In genomic region chr2:48317821-48318220, GRCm38 (mm10) we compare ENCODE assay signal across 9 mouse cellular contexts.
DNase-seq lines count a peak whose midpoint lies in the region; ATAC-seq and TF ChIP-seq lines count a peak whose summit lies in the region.
"Had no signal": no experiment of that assay in that cellular context is flagged by ENCODE, and none has a peak within 500 bp of the region (broad histone marks: within the 10 kb centered on the region; RNA-seq: fewer than 3 reads in every experiment).

No protein-coding gene starts in this region.

- no peak overlapping the region for H3K9ac ChIP-seq in forebrain, postnatal 0 days
- no peak overlapping the region for H3K9ac ChIP-seq in limb, embryonic 13.5 days
- no peak overlapping the region for H3K9ac ChIP-seq in lung, postnatal 0 days (replicated peaks; ENCODE audit: low read depth)

- H3K4me2 ChIP-seq in forebrain, postnatal 0 days (ENCODE audit: low read depth), result no peak overlapping the region
- peak overlapping the region; percentile 21 for H3K4me2 ChIP-seq in limb, embryonic 13.5 days (replicated peaks)
- H3K4me2 ChIP-seq in lung, postnatal 0 days (replicated peaks; ENCODE audit: low read depth, low read length), result no peak overlapping the region

- no peak overlapping the region for H3K4me3 ChIP-seq in forebrain, postnatal 0 days (ENCODE audit: low read depth, low read length)
- H3K4me3 ChIP-seq in limb, embryonic 13.5 days, result no peak overlapping the region
- H3K4me3 ChIP-seq in lung, postnatal 0 days (ENCODE audit: low read depth, low read length), result no peak overlapping the region

- DNase-seq in retina, embryonic 14.5 days (ENCODE audit: low spot score), result peak; percentile 11
- DNase-seq in retina, postnatal 1 day, result no peak
- peak; percentile 9 for DNase-seq in forebrain, postnatal 0 days
- no peak for DNase-seq in lung, adult 18-20 months
- DNase-seq in spleen, postnatal 4 days (ENCODE audit: low spot score in 2 of 2), result no peak
- no peak for DNase-seq in ovary, postnatal 36 days (ENCODE audit: low spot score)
- DNase-seq in lung, postnatal 0 days (ENCODE audit: low spot score), result no peak
- DNase-seq: heart, postnatal 4 days had no signal

- 0 out of 2 replicates have a peak, but pooled peaks cover 3% of the 10 kb centered on the region for H3K4me1 ChIP-seq in forebrain, postnatal 0 days (ENCODE audit: insufficient read depth)
- peaks cover 21% of the 10 kb centered on the region for H3K4me1 ChIP-seq in limb, embryonic 13.5 days
- no peaks in the 10 kb centered on the region for H3K4me1 ChIP-seq in lung, postnatal 0 days (ENCODE audit: insufficient read depth, low read depth, low read length)

- no peaks in the 10 kb centered on the region for H3K27me3 ChIP-seq in forebrain, postnatal 0 days (ENCODE audit: insufficient read depth, low read length)
- H3K27me3 ChIP-seq in limb, embryonic 13.5 days, result no peaks in the 10 kb centered on the region
- H3K27me3 ChIP-seq in lung, postnatal 0 days (replicated peaks; ENCODE audit: insufficient read depth, low read length), result no peaks in the 10 kb centered on the region

- TF ChIP-seq CTCF in forebrain, postnatal 0 days (IDR thresholded peaks at IDR 0.05; ENCODE audit: low read depth), result no peak
- no peak for TF ChIP-seq CTCF in lung, postnatal 0 days (IDR thresholded peaks at IDR 0.05)

- H3K27ac ChIP-seq in forebrain, postnatal 0 days (ENCODE audit: low read depth, low read length), result no peak overlapping the region
- peak overlapping the region; percentile 53; the same call in 1 of the 2 replicates for H3K27ac ChIP-seq in limb, embryonic 13.5 days
- H3K27ac ChIP-seq in lung, postnatal 0 days (ENCODE audit: low read length), result no peak overlapping the region

- H3K36me3 ChIP-seq in forebrain, postnatal 0 days (ENCODE audit: insufficient read depth), result no peaks in the 10 kb centered on the region
- no peaks in the 10 kb centered on the region for H3K36me3 ChIP-seq in limb, embryonic 13.5 days
- H3K36me3 ChIP-seq in lung, postnatal 0 days (ENCODE audit: insufficient read depth, low read length), result no peaks in the 10 kb centered on the region

- TF ChIP-seq EP300 in lung, postnatal 0 days (IDR thresholded peaks at IDR 0.05), result no peak

- ATAC-seq in forebrain, postnatal 0 days, result no peak
- no peak for ATAC-seq in limb, embryonic 13.5 days (ENCODE audit: low FRiP score, low read depth)
- no peak for ATAC-seq in lung, postnatal 0 days

- WGBS in forebrain, postnatal 0 days, result 22% methylated on average over 7 of the region's 7 CpGs
- 43% methylated on average over 7 of the region's 7 CpGs for WGBS in limb, embryonic 13.5 days
- WGBS in lung, postnatal 0 days, result 37% methylated on average over 7 of the region's 7 CpGs

- H3K9me3 ChIP-seq in forebrain, postnatal 0 days (ENCODE audit: low read length), result no peaks in the 10 kb centered on the region
- H3K9me3 ChIP-seq in limb, embryonic 13.5 days, result no peaks in the 10 kb centered on the region
- H3K9me3 ChIP-seq in lung, postnatal 0 days (ENCODE audit: low read length), result no peaks in the 10 kb centered on the region

Comparison
In these comparisons a context has a peak if more than half of its experiments do, and no peak if none do; other contexts are left out.
1. DNase-seq: peak in retina, embryonic 14.5 days (single experiment) and forebrain, postnatal 0 days (single experiment); none in retina, postnatal 1 day (single experiment), lung, adult 18-20 months (0 of 2), spleen, postnatal 4 days (0 of 2), ovary, postnatal 36 days (single experiment) and lung, postnatal 0 days (single experiment).